8 mouse cellular contexts compared by ENCODE assay signal in the genomic region with DNA sequence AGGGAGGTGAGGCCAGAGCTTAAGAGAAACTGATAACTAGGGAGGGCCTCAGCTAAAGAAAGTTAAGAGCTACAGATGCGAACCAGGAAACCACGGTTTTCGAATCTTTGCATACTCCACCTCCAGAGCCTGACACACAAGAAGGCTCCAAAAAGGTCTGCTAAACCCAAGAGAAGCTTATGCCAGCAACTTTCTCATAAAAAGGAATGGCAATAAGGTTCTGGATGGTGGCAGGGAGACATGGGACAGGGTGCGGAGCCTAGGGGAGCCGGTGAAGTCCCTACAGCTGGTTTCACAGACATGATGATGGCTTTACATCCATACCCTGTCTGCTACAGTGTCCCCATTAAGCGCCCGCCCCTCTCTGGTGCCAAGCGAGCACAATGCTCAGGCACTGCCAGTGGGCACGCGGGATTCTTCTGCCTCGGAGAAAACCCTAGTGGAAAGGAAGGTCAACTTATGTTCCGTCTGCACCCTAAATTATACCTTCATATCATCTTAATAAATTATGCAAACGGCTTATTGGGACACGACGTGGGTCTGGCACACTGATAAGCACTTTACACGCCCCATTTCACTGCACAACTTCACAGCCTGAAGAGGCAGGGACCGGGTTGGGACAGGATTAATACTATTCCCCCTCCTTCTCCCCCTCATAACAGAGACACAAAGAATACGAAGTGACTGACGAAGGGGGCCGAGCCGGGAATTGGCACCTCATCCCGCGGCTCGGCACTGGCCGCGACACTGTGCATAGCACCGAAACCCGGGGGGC. TPM values are rescaled to one million over a fixed set of nuclear protein-coding genes. Genes with fewer than 3 reads are reported as not detected.
A peak's percentile ranks its signal among the peaks of the same experiment; 100 is the strongest.
DNase-seq lines count a peak whose midpoint lies in the region; ATAC-seq and TF ChIP-seq lines count a peak whose summit lies in the region.

No protein-coding gene starts in this region.

- H3K9me3 ChIP-seq in embryonic facial prominence, embryonic 13.5 days: no peaks in the 10 kb centered on the region
- no peaks in the 10 kb centered on the region for H3K9me3 ChIP-seq in limb, embryonic 15.5 days

- no peaks in the 10 kb centered on the region for H3K36me3 ChIP-seq in embryonic facial prominence, embryonic 13.5 days
- no peaks in the 10 kb centered on the region for H3K36me3 ChIP-seq in limb, embryonic 15.5 days

- H3K27me3 ChIP-seq in embryonic facial prominence, embryonic 13.5 days: no peaks in the 10 kb centered on the region
- H3K27me3 ChIP-seq in limb, embryonic 15.5 days: no peaks in the 10 kb centered on the region

- peak overlapping the region; percentile 99 for H3K27ac ChIP-seq in embryonic facial prominence, embryonic 13.5 days
- peak overlapping the region; percentile 99 for H3K27ac ChIP-seq in limb, embryonic 15.5 days

- peak overlapping the region; percentile 98 for H3K9ac ChIP-seq in embryonic facial prominence, embryonic 13.5 days
- H3K9ac ChIP-seq in limb, embryonic 15.5 days: peak overlapping the region; percentile 91

- no peak for TF ChIP-seq POLR2A in lung, adult 2 months (IDR thresholded peaks at IDR 0.05; ENCODE audit: borderline replicate concordance, extremely low read depth, low read depth, low read length)

- ATAC-seq in embryonic facial prominence, embryonic 13.5 days (ENCODE audit: insufficient number of reproducible peaks, insufficient read depth, low FRiP score, low TSS enrichment, low read depth): 0 out of 2 replicates have a peak, but pooled peaks have one; percentile 15
- ATAC-seq in limb, embryonic 15.5 days (ENCODE audit: insufficient number of reproducible peaks, low FRiP score, low TSS enrichment, low read depth): no peak
- peak; percentile 33; the same call in 1 of the 2 replicates for ATAC-seq in monocyte, adult 5-6 weeks (replicated peaks; ENCODE audit: insufficient number of reproducible peaks, low FRiP score, low TSS enrichment, poor library complexity, severe bottlenecking)

- DNase-seq in lung, adult 2 months: peak; percentile 28
- no peak for DNase-seq in lung, postnatal 14 days
- DNase-seq in adrenal gland, postnatal 14 days: peak; percentile 45
- DNase-seq in heart, postnatal 4 days: peak; percentile 15
- peak; percentile 50 for DNase-seq in thymus, postnatal 14 days

- TF ChIP-seq CTCF in lung, adult 2 months (IDR thresholded peaks at IDR 0.05; ENCODE audit: insufficient read depth, low read length): no peak

- H3K4me2 ChIP-seq in embryonic facial prominence, embryonic 13.5 days: peak overlapping the region; percentile 92
- peak overlapping the region; percentile 72 for H3K4me2 ChIP-seq in limb, embryonic 15.5 days

- H3K4me3 ChIP-seq in lung, adult 2 months (replicated peaks; ENCODE audit: extremely low read depth, low read depth, low read length): peak overlapping the region; percentile 72
- H3K4me3 ChIP-seq in embryonic facial prominence, embryonic 13.5 days: peak overlapping the region; percentile 97
- peak overlapping the region; percentile 96 for H3K4me3 ChIP-seq in limb, embryonic 15.5 days

- under 1% methylated on average over 27 of the region's 28 CpGs for WGBS in lung, adult 2 months
- 3% methylated on average over 28 of the region's 28 CpGs for WGBS in embryonic facial prominence, embryonic 13.5 days
- WGBS in limb, embryonic 15.5 days: 2% methylated on average over 28 of the region's 28 CpGs

- peaks cover 18% of the 10 kb centered on the region for H3K4me1 ChIP-seq in lung, adult 2 months (ENCODE audit: control insufficient read depth, insufficient read depth, low read length)
- peaks cover 50% of the 10 kb centered on the region for H3K4me1 ChIP-seq in embryonic facial prominence, embryonic 13.5 days
- H3K4me1 ChIP-seq in limb, embryonic 15.5 days: peaks cover 42% of the 10 kb centered on the region

RNA-seq across cellular contexts. Expression of a gene that starts 0.9 kb away (rescaled TPM):
- 22.8 and 28.3 TPM in 2 replicates for polyA plus RNA-seq in lung, adult 2 months (2012; rRNA removed)
- total RNA-seq in adrenal gland, postnatal 14 days (2021): 69.9 and 70.8 TPM in 2 replicates
- polyA plus RNA-seq in embryonic facial prominence, embryonic 13.5 days (2015; fragmentation: Nextera tagmentation; extraction: Ambion mirVana): 104 and 105 TPM in 2 replicates
- total RNA-seq in heart, postnatal 4 days (2021): 10 to 100 TPM; 55.8 to 58.6 TPM
- 98.2 and 99.9 TPM in 2 replicates for polyA plus RNA-seq in limb, embryonic 15.5 days (2015; fragmentation: Nextera tagmentation; extraction: Ambion mirVana)
- 48.5 to 62.6 TPM (median 52.8 TPM) in 3 replicates for total RNA-seq in monocyte, adult 5-6 weeks (2017)

RNA-seq across cellular contexts. Expression of a gene that starts 19.8 kb away (rescaled TPM):
- 17.3 and 18.6 TPM in 2 replicates for polyA plus RNA-seq in lung, adult 2 months (2012; rRNA removed)
- total RNA-seq in adrenal gland, postnatal 14 days (2021): 34.6 and 43.0 TPM in 2 replicates
- polyA plus RNA-seq in embryonic facial prominence, embryonic 13.5 days (2015; fragmentation: Nextera tagmentation; extraction: Ambion mirVana): 52.5 and 54.2 TPM in 2 replicates
- 10 to 100 TPM; 22.0 to 23.6 TPM for total RNA-seq in heart, postnatal 4 days (2021)
- 43.8 and 45.3 TPM in 2 replicates for polyA plus RNA-seq in limb, embryonic 15.5 days (2015; fragmentation: Nextera tagmentation; extraction: Ambion mirVana)
- total RNA-seq in monocyte, adult 5-6 weeks (2017): 80.0 to 90.5 TPM (median 85.6 TPM) in 3 replicates
